In genomic region chrX:130808530-130809235, GRCm38 (mm10) we compare ENCODE assay signal across 26 mouse cellular contexts.
DNase-seq lines count a peak whose midpoint lies in the region; ATAC-seq and TF ChIP-seq lines count a peak whose summit lies in the region.
"Had no signal": no experiment of that assay in that cellular context is flagged by ENCODE, and none has a peak within 500 bp of the region (broad histone marks: within the 10 kb centered on the region; RNA-seq: fewer than 3 reads in every experiment).

No protein-coding gene starts in this region.

- H3K4me3 ChIP-seq in midbrain, postnatal 0 days (ENCODE audit: low read depth, low read length): no peak overlapping the region
- H3K4me3 ChIP-seq: embryonic facial prominence, embryonic 12.5 days; embryonic facial prominence, embryonic 15.5 days; gastrocnemius, adult 2 months; heart, adult 2 months; heart, embryonic 10.5 days; heart, embryonic 13.5 days had no signal

- no peak overlapping the region for H3K4me2 ChIP-seq in midbrain, postnatal 0 days (ENCODE audit: low read depth, low read length, poor library complexity, severe bottlenecking)
- H3K4me2 ChIP-seq: embryonic facial prominence, embryonic 12.5 days; embryonic facial prominence, embryonic 15.5 days; heart, embryonic 13.5 days; hindbrain, embryonic 14.5 days had no signal

- H3K9me3 ChIP-seq in midbrain, postnatal 0 days (ENCODE audit: low read length): no peaks in the 10 kb centered on the region
- H3K9me3 ChIP-seq: embryonic facial prominence, embryonic 12.5 days; embryonic facial prominence, embryonic 15.5 days; heart, embryonic 10.5 days; heart, embryonic 13.5 days had no signal

- no peaks in the 10 kb centered on the region for H3K4me1 ChIP-seq in midbrain, postnatal 0 days (ENCODE audit: insufficient read depth, low read length)
- H3K4me1 ChIP-seq: embryonic facial prominence, embryonic 12.5 days; embryonic facial prominence, embryonic 15.5 days; heart, embryonic 10.5 days; heart, embryonic 13.5 days had no signal

- H3K27me3 ChIP-seq in midbrain, postnatal 0 days (ENCODE audit: insufficient read depth, low read length): no peaks in the 10 kb centered on the region
- H3K27me3 ChIP-seq: embryonic facial prominence, embryonic 12.5 days; embryonic facial prominence, embryonic 15.5 days; heart, embryonic 13.5 days had no signal

- DNase-seq in adrenal gland, postnatal 14 days: no peak
- DNase-seq in thymus, postnatal 36 days: no peak
- no peak for DNase-seq in midbrain, postnatal 0 days (ENCODE audit: low spot score)
- no peak for DNase-seq in layer of hippocampus, postnatal 10 days (ENCODE audit: low spot score in 2 of 2)
- DNase-seq: adrenal gland, adult 2 months; adrenal gland, postnatal 25 days; cerebellum, adult 11-12 months; cerebellum, adult 8-10 months; cerebellum, postnatal 10 days; forebrain, postnatal 0 days; gastrocnemius, adult 2 months; gastrocnemius, postnatal 25 days; heart, adult 2 months; heart, postnatal 14 days; heart, postnatal 4 days had no signal

- no peak overlapping the region for H3K9ac ChIP-seq in midbrain, postnatal 0 days (replicated peaks; ENCODE audit: low read length, poor library complexity, severe bottlenecking)
- H3K9ac ChIP-seq: embryonic facial prominence, embryonic 12.5 days; embryonic facial prominence, embryonic 15.5 days; forebrain, postnatal 0 days; heart, embryonic 13.5 days; hindbrain, embryonic 14.5 days had no signal

- peak; percentile 74 for ATAC-seq in CD4-positive, CD25-positive, alpha-beta regulatory T cell, adult 4 months
- 0 out of 2 replicates have a peak, but pooled peaks have one; percentile 25 for ATAC-seq in common myeloid progenitor, adult 5-6 weeks (replicated peaks; ENCODE audit: low read depth, poor library complexity, severe bottlenecking)
- peak; percentile 76 for ATAC-seq in megakaryocyte, adult 5-6 weeks (ENCODE audit: poor library complexity, severe bottlenecking)
- ATAC-seq in midbrain, postnatal 0 days (ENCODE audit: low FRiP score): no peak
- ATAC-seq: forebrain, embryonic 14.5 days; forebrain, postnatal 0 days; hindbrain, postnatal 0 days; intestine, postnatal 0 days had no signal

- H3K36me3 ChIP-seq in midbrain, postnatal 0 days (ENCODE audit: insufficient read depth, low read length): no peaks in the 10 kb centered on the region
- H3K36me3 ChIP-seq: embryonic facial prominence, embryonic 12.5 days; embryonic facial prominence, embryonic 15.5 days; heart, embryonic 10.5 days; heart, embryonic 13.5 days had no signal

- 83% methylated on average over 3 of the region's 3 CpGs for WGBS in midbrain, postnatal 0 days

- H3K27ac ChIP-seq in midbrain, postnatal 0 days (ENCODE audit: low read depth, low read length): no peak overlapping the region
- H3K27ac ChIP-seq: embryonic facial prominence, embryonic 12.5 days; embryonic facial prominence, embryonic 15.5 days; gastrocnemius, adult 2 months; heart, adult 2 months; heart, embryonic 10.5 days; heart, embryonic 13.5 days; hindbrain, embryonic 14.5 days; hindbrain, postnatal 0 days had no signal

- no peak for TF ChIP-seq CTCF in midbrain, postnatal 0 days (IDR thresholded peaks at IDR 0.05)
